Mouse (Mus musculus): ENCODE results near the gene Wasf1. TPM values are rescaled to one million over a fixed set of nuclear protein-coding genes. Genes with fewer than 3 reads are reported as not detected.

Gene Wasf1
- total RNA-seq, 1 experiment: 5.2 TPM

- H3K27ac ChIP-seq (ENCODE audit: insufficient read depth, low read depth, low read length, poor library complexity, severe bottlenecking): no peak overlapping the region
- H3K9ac ChIP-seq (ENCODE audit: insufficient read depth, low read depth, low read length, poor library complexity, severe bottlenecking): no peak overlapping the region
- in situ Hi-C loops (cut with MboI; ENCODE audit: low sequenced_read_pairs in 2 of 2, unreplicated experiment in 2 of 2): no loop called here
- H3K4me1 ChIP-seq (ENCODE audit: control insufficient read depth in 2 of 2, insufficient read depth in 2 of 2, low read length in 2 of 2, poor library complexity in 1 of 2): peaks cover 0 to 5% of the 10 kb centered on the region in 2 experiments; a peak in 2 of 4 replicates
- TF ChIP-seq MAFK (IDR thresholded peaks at IDR 0.05; ENCODE audit: insufficient read depth, low read depth, low read length) (no peak), CHD2 (IDR thresholded peaks at IDR 0.05; ENCODE audit: low read depth, low read length) (no peak), HCFC1 (IDR thresholded peaks at IDR 0.05; ENCODE audit: borderline replicate concordance, insufficient read depth, low read length) (no peak), ZNF384 (IDR thresholded peaks at IDR 0.05; ENCODE audit: low read depth, low read length) (no peak), ZC3H11A (IDR thresholded peaks at IDR 0.05; ENCODE audit: borderline replicate concordance, low read depth, low read length) (no peak)
- DNase-seq (ENCODE audit: low read depth, low spot score): no peak
- peaks cover 12% of the 10 kb centered on the region for H3K36me3 ChIP-seq (ENCODE audit: control insufficient read depth, insufficient read depth, low read length, poor library complexity, severe bottlenecking)
- H3K9me3 ChIP-seq (ENCODE audit: control insufficient read depth, insufficient read depth, low read depth, low read length): no peaks in the 10 kb centered on the region
- peak overlapping the region; percentile 26 to 47; a peak in 3 of 4 replicates for H3K4me3 ChIP-seq (ENCODE audit: insufficient read depth in 1 of 2, low read depth in 1 of 2, low read length in 2 of 2, poor library complexity in 1 of 2, severe bottlenecking in 1 of 2)
Observed at GRCm38 (mm10) chr10:40936160-40936726, 53.0 kb downstream of the Wasf1 start.

GRCm38 (mm10) chr10:40937569-40937968 lies 54.3 kb downstream of the Wasf1 start:
- DNase-seq (ENCODE audit: low read depth, low spot score): no peak
- H3K4me3 ChIP-seq (ENCODE audit: insufficient read depth in 1 of 2, low read depth in 1 of 2, low read length in 2 of 2, poor library complexity in 1 of 2, severe bottlenecking in 1 of 2): peak overlapping the region in 1 of 2 experiments; percentile 36; a peak in 1 of 4 replicates
- H3K9ac ChIP-seq (ENCODE audit: insufficient read depth, low read depth, low read length, poor library complexity, severe bottlenecking): no peak overlapping the region
- TF ChIP-seq ZC3H11A (IDR thresholded peaks at IDR 0.05; ENCODE audit: borderline replicate concordance, low read depth, low read length): no peak
- TF ChIP-seq ZNF384 (IDR thresholded peaks at IDR 0.05; ENCODE audit: low read depth, low read length): no peak
- no peaks in the 10 kb centered on the region for H3K9me3 ChIP-seq (ENCODE audit: control insufficient read depth, insufficient read depth, low read depth, low read length)
- in situ Hi-C loops (cut with MboI; ENCODE audit: low sequenced_read_pairs in 2 of 2, unreplicated experiment in 2 of 2): no loop called here
- peak overlapping the region; percentile 40; the same call in 1 of the 2 replicates for H3K27ac ChIP-seq (ENCODE audit: insufficient read depth, low read depth, low read length, poor library complexity, severe bottlenecking)
- peaks cover 0 to 5% of the 10 kb centered on the region in 2 experiments; a peak in 2 of 4 replicates for H3K4me1 ChIP-seq (ENCODE audit: control insufficient read depth in 2 of 2, insufficient read depth in 2 of 2, low read length in 2 of 2, poor library complexity in 1 of 2)
- peaks cover 8% of the 10 kb centered on the region; the same call in 1 of the 2 replicates for H3K36me3 ChIP-seq (ENCODE audit: control insufficient read depth, insufficient read depth, low read length, poor library complexity, severe bottlenecking)

- Histone ChIP-seq H3K27ac (ENCODE audit: insufficient read depth, low read depth, low read length, poor library complexity, severe bottlenecking) (no peak overlapping the region), H3K36me3 (ENCODE audit: control insufficient read depth, insufficient read depth, low read length, poor library complexity, severe bottlenecking) (peaks cover 6% of the 10 kb centered on the region; the same call in 1 of the 2 replicates), H3K4me1 (ENCODE audit: control insufficient read depth in 2 of 2, insufficient read depth in 2 of 2, low read length in 2 of 2, poor library complexity in 1 of 2) (no peaks in the 10 kb centered on the region), H3K9ac (ENCODE audit: insufficient read depth, low read depth, low read length, poor library complexity, severe bottlenecking) (no peak overlapping the region), H3K9me3 (ENCODE audit: control insufficient read depth, insufficient read depth, low read depth, low read length) (no peaks in the 10 kb centered on the region), H3K4me3 (ENCODE audit: insufficient read depth in 1 of 2, low read depth in 1 of 2, low read length in 2 of 2, poor library complexity in 1 of 2, severe bottlenecking in 1 of 2) (no peak overlapping the region)
- TF ChIP-seq MAFK (IDR thresholded peaks at IDR 0.05; ENCODE audit: insufficient read depth, low read depth, low read length): no peak
- TF ChIP-seq ZC3H11A (IDR thresholded peaks at IDR 0.05; ENCODE audit: borderline replicate concordance, low read depth, low read length): no peak
- no peak for TF ChIP-seq CHD2 (IDR thresholded peaks at IDR 0.05; ENCODE audit: low read depth, low read length)
- TF ChIP-seq HCFC1 (IDR thresholded peaks at IDR 0.05; ENCODE audit: borderline replicate concordance, insufficient read depth, low read length): no peak
- in situ Hi-C loops (cut with MboI; ENCODE audit: low sequenced_read_pairs in 2 of 2, unreplicated experiment in 2 of 2): no loop called here
- no peak for DNase-seq (ENCODE audit: low read depth, low spot score)
Observed at GRCm38 (mm10) chr10:40942688-40943087, 59.4 kb downstream of the Wasf1 start.

- Histone ChIP-seq H3K4me1 (ENCODE audit: control insufficient read depth in 2 of 2, insufficient read depth in 2 of 2, low read length in 2 of 2, poor library complexity in 1 of 2) (no peaks in the 10 kb centered on the region), H3K9ac (ENCODE audit: insufficient read depth, low read depth, low read length, poor library complexity, severe bottlenecking) (no peak overlapping the region), H3K9me3 (ENCODE audit: control insufficient read depth, insufficient read depth, low read depth, low read length) (no peaks in the 10 kb centered on the region), H3K4me3 (ENCODE audit: insufficient read depth in 1 of 2, low read depth in 1 of 2, low read length in 2 of 2, poor library complexity in 1 of 2, severe bottlenecking in 1 of 2) (no peak overlapping the region), H3K36me3 (ENCODE audit: control insufficient read depth, insufficient read depth, low read length, poor library complexity, severe bottlenecking) (no peaks in the 10 kb centered on the region; the same call in 1 of the 2 replicates), H3K27ac (ENCODE audit: insufficient read depth, low read depth, low read length, poor library complexity, severe bottlenecking) (no peak overlapping the region)
- no peak for DNase-seq (ENCODE audit: low read depth, low spot score)
- in situ Hi-C loops (cut with MboI; ENCODE audit: low sequenced_read_pairs in 2 of 2, unreplicated experiment in 2 of 2): no loop called here
- TF ChIP-seq CHD2 (IDR thresholded peaks at IDR 0.05; ENCODE audit: low read depth, low read length): no peak
- TF ChIP-seq ZNF384 (IDR thresholded peaks at IDR 0.05; ENCODE audit: low read depth, low read length): no peak
- TF ChIP-seq HCFC1 (IDR thresholded peaks at IDR 0.05; ENCODE audit: borderline replicate concordance, insufficient read depth, low read length): no peak
- no peak for TF ChIP-seq MAFK (IDR thresholded peaks at IDR 0.05; ENCODE audit: insufficient read depth, low read depth, low read length)
- TF ChIP-seq ZC3H11A (IDR thresholded peaks at IDR 0.05; ENCODE audit: borderline replicate concordance, low read depth, low read length): no peak
Observed at GRCm38 (mm10) chr10:40950176-40950575, 66.9 kb downstream of the Wasf1 start.

GRCm38 (mm10) chr10:40956206-40956605 lies 72.9 kb downstream of the Wasf1 start:
- DNase-seq (ENCODE audit: low read depth, low spot score): no peak
- Histone ChIP-seq H3K9ac (ENCODE audit: insufficient read depth, low read depth, low read length, poor library complexity, severe bottlenecking) (no peak overlapping the region), H3K4me3 (ENCODE audit: insufficient read depth in 1 of 2, low read depth in 1 of 2, low read length in 2 of 2, poor library complexity in 1 of 2, severe bottlenecking in 1 of 2) (no peak overlapping the region), H3K27ac (ENCODE audit: insufficient read depth, low read depth, low read length, poor library complexity, severe bottlenecking) (no peak overlapping the region), H3K4me1 (ENCODE audit: control insufficient read depth in 2 of 2, insufficient read depth in 2 of 2, low read length in 2 of 2, poor library complexity in 1 of 2) (no peaks in the 10 kb centered on the region), H3K36me3 (ENCODE audit: control insufficient read depth, insufficient read depth, low read length, poor library complexity, severe bottlenecking) (no peaks in the 10 kb centered on the region), H3K9me3 (ENCODE audit: control insufficient read depth, insufficient read depth, low read depth, low read length) (no peaks in the 10 kb centered on the region)
- in situ Hi-C loops (cut with MboI; ENCODE audit: low sequenced_read_pairs in 2 of 2, unreplicated experiment in 2 of 2): no loop called here
- TF ChIP-seq ZNF384 (IDR thresholded peaks at IDR 0.05; ENCODE audit: low read depth, low read length): no peak
- no peak for TF ChIP-seq HCFC1 (IDR thresholded peaks at IDR 0.05; ENCODE audit: borderline replicate concordance, insufficient read depth, low read length)
- no peak for TF ChIP-seq MAFK (IDR thresholded peaks at IDR 0.05; ENCODE audit: insufficient read depth, low read depth, low read length)
- no peak for TF ChIP-seq ZC3H11A (IDR thresholded peaks at IDR 0.05; ENCODE audit: borderline replicate concordance, low read depth, low read length)
- no peak for TF ChIP-seq CHD2 (IDR thresholded peaks at IDR 0.05; ENCODE audit: low read depth, low read length)
